Mouse (Mus musculus) ES-Bruce4 (cell line): Measurements from ENCODE around the gene Kmt2d. TPM values are rescaled to one million over a fixed set of nuclear protein-coding genes. Genes with fewer than 3 reads are reported as not detected.

Experiments
- H3K27ac ChIP-seq: 2 replicates; pipeline ENCODE4 v1.5.1; 2012; ENCODE audit warnings: low read length, inconsistent platforms; ENCODE audit not compliant: insufficient read depth
- H3K27me3 ChIP-seq: 2 replicates; pipeline ENCODE4 v1.6.1; 2012; ENCODE audit warnings: mild to moderate bottlenecking, low read length, inconsistent platforms; ENCODE audit not compliant: control insufficient read depth, poor library complexity, insufficient read depth, severe bottlenecking
- H3K36me3 ChIP-seq: 2 replicates; pipeline ENCODE4 v1.6.1; 2012; ENCODE audit warnings: inconsistent platforms, mild to moderate bottlenecking, low read length, moderate library complexity; ENCODE audit not compliant: control insufficient read depth, poor library complexity, insufficient read depth, severe bottlenecking
- H3K4me1 ChIP-seq: one replicate; pipeline ENCODE4 v1.8.1; 2011; ENCODE audit warnings: low read length; ENCODE audit not compliant: control insufficient read depth, insufficient read depth
- H3K4me3 ChIP-seq: 2 replicates; pipeline ENCODE4 v1.5.1; 2011; ENCODE audit warnings: low read depth, mild to moderate bottlenecking, low read length
- H3K9ac ChIP-seq: 2 replicates; pipeline ENCODE4 v1.6.1; 2012; ENCODE audit warnings: low read depth, mild to moderate bottlenecking, inconsistent platforms; ENCODE audit not compliant: poor library complexity, severe bottlenecking
- H3K9me3 ChIP-seq: replicated peaks from 2 replicates; pipeline ENCODE4 v1.6.1; 2012; ENCODE audit warnings: mild to moderate bottlenecking, low read length, inconsistent platforms; ENCODE audit not compliant: control insufficient read depth, poor library complexity, insufficient read depth, severe bottlenecking
- CTCF ChIP-seq: IDR thresholded peaks from one replicate; pipeline ENCODE4 v1.8.1; 2011; ENCODE audit warnings: low read depth, low read length
- EP300 ChIP-seq: IDR thresholded peaks from 2 replicates; pipeline ENCODE4 v1.6.1; 2011; ENCODE audit warnings: low read depth, low read length; ENCODE audit not compliant: insufficient read depth
- POLR2A ChIP-seq: IDR thresholded peaks from one replicate; pipeline ENCODE4 v1.8.1; 2011; ENCODE audit warnings: low read length; ENCODE audit not compliant: insufficient read depth
- polyA plus RNA-seq: library from polyadenylated mRNA; stranded (reverse); fragments of >200 nt; gene quantifications from 2 replicates; pipeline ENCODE4 v1.2.4, GENCODE M21; 2011; ENCODE audit warnings: low read depth; ENCODE audit not compliant: missing spikeins, insufficient read depth, insufficient read length

The Kmt2d gene
- polyA plus RNA-seq, 1 experiment = 51.9 TPM

GRCm38 (mm10) chr15:98831684-98832035 lies 39.3 kb downstream of the Kmt2d start:
- Histone ChIP-seq H3K9ac (peak overlapping the region; percentile 57), H3K36me3 (peaks cover 23% of the 10 kb centered on the region), H3K9me3 (no peaks in the 10 kb centered on the region), H3K4me3 (peak overlapping the region; percentile 66), H3K27ac (peak overlapping the region; percentile 82), H3K27me3 (no peaks in the 10 kb centered on the region), H3K4me1 (no peaks in the 10 kb centered on the region)
- TF ChIP-seq POLR2A (no peak), EP300 (no peak), CTCF (no peak)

GRCm38 (mm10) chr15:98830736-98831683 lies 40.0 kb downstream of the Kmt2d start, which contains the start of gene Prkag1:
Prkag1 (minus strand) TSS chr15:98831521.
- H3K9ac ChIP-seq = peak within 1 kb of the TSS; percentile 90
- H3K4me1 ChIP-seq = no peaks in the 10 kb centered on the region
- H3K36me3 ChIP-seq = peaks cover 17% of the 10 kb centered on the region
- H3K4me3 ChIP-seq = peak within 1 kb of the TSS; percentile 96
- peak within 1 kb of the TSS; percentile 84 for H3K27ac ChIP-seq
- H3K9me3 ChIP-seq = no peaks in the 10 kb centered on the region
- H3K27me3 ChIP-seq = no peaks in the 10 kb centered on the region
- TF ChIP-seq EP300 (0 out of 2 replicates have a peak, but pooled peaks have one; percentile 33), POLR2A (peak; percentile 47), CTCF (peak; percentile 42)

DNA sequence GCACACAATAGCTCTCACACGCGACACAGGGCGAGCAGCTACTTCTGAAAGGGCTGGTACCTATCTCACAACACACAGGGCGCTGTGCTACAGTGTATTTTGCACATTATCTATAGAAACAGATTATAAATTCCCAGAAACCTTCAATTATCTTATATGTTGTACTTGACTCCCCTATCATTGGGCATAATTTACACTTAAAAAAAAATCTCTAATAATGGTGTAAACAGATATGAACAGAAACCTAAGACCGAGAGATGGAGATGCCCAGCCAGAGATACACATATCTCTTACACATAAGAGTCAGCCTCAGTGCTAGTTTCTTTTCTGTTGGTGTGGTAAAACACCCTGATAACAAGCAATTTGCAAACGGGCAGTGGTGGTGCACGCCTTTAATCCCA lies 43.4 kb downstream of the Kmt2d start:
- H3K27me3 ChIP-seq = no peaks in the 10 kb centered on the region
- H3K27ac ChIP-seq = no peak overlapping the region
- no peaks in the 10 kb centered on the region for H3K4me1 ChIP-seq
- no peak overlapping the region for H3K9ac ChIP-seq
- H3K4me3 ChIP-seq = no peak overlapping the region
- TF ChIP-seq CTCF = no peak
- TF ChIP-seq POLR2A = no peak
- no peak for TF ChIP-seq EP300
- no peaks in the 10 kb centered on the region for H3K36me3 ChIP-seq
- no peaks in the 10 kb centered on the region for H3K9me3 ChIP-seq

GRCm38 (mm10) chr15:98823434-98823833 lies 47.6 kb downstream of the Kmt2d start:
- Histone ChIP-seq H3K27ac (no peak overlapping the region), H3K27me3 (no peaks in the 10 kb centered on the region), H3K4me3 (no peak overlapping the region), H3K9ac (no peak overlapping the region), H3K36me3 (no peaks in the 10 kb centered on the region), H3K9me3 (no peaks in the 10 kb centered on the region), H3K4me1 (no peaks in the 10 kb centered on the region)
- TF ChIP-seq POLR2A (no peak), EP300 (no peak), CTCF (peak; percentile 53)

DNA sequence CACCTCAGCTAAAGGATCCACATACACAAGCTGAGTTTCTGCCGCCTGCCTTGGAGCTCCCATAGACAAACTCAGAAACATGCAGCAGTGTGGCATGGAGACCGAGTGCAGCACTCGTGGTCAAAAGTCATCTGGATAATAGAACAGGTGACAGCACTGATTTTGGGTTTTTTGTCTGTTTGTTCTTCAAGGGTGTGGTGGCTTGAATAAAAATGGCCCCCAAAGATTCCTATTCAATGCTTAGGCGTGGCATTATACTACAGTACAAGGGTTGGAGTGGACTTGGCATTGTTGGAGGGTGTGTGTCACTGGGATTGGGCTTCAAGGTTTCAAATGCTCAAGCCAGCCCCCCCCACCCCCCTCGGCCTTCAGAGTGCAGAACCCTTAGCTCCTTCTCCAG lies 48.9 kb downstream of the Kmt2d start:
- Histone ChIP-seq H3K9ac (no peak overlapping the region), H3K27me3 (no peaks in the 10 kb centered on the region), H3K27ac (no peak overlapping the region), H3K4me1 (no peaks in the 10 kb centered on the region), H3K4me3 (no peak overlapping the region), H3K9me3 (no peaks in the 10 kb centered on the region), H3K36me3 (no peaks in the 10 kb centered on the region)
- TF ChIP-seq CTCF = no peak
- TF ChIP-seq EP300 = no peak
- TF ChIP-seq POLR2A = no peak

GRCm38 (mm10) chr15:98821403-98821802 lies 49.6 kb downstream of the Kmt2d start:
- Histone ChIP-seq H3K4me3 (0 out of 2 replicates have a peak overlapping the region, but pooled peaks have one; percentile 8), H3K9ac (no peak overlapping the region), H3K27ac (no peak overlapping the region), H3K36me3 (no peaks in the 10 kb centered on the region), H3K9me3 (no peaks in the 10 kb centered on the region), H3K27me3 (no peaks in the 10 kb centered on the region), H3K4me1 (no peaks in the 10 kb centered on the region)
- peak; percentile 79 for TF ChIP-seq CTCF
- TF ChIP-seq POLR2A = no peak
